ENCODE assay signal across 27 mouse cellular contexts in genomic region chr6:105417551-105417950, GRCm38 (mm10).
"Had no signal": no experiment of that assay in that cellular context is flagged by ENCODE, and none has a peak within 500 bp of the region (broad histone marks: within the 10 kb centered on the region; RNA-seq: fewer than 3 reads in every experiment).

No protein-coding gene starts in this region.

- H3K9ac ChIP-seq: heart, embryonic 13.5 days; heart, embryonic 15.5 days; hindbrain, embryonic 13.5 days; hindbrain, embryonic 15.5 days; kidney, embryonic 15.5 days; limb, embryonic 13.5 days; limb, embryonic 15.5 days; liver, embryonic 12.5 days; liver, embryonic 14.5 days had no signal

- DNase-seq: gastrocnemius, adult 2 months; gastrocnemius, postnatal 10 days; gastrocnemius, postnatal 25 days; heart, adult 2 months; heart, postnatal 14 days; heart, postnatal 36 days; kidney, adult 11 months; kidney, adult 2 months; kidney, adult 9 months; kidney, postnatal 14 days; kidney, postnatal 36 days; layer of hippocampus, adult 9-11 months; layer of hippocampus, postnatal 36 days; left cerebral cortex, postnatal 4 days had no signal

- H3K4me2 ChIP-seq: heart, embryonic 11.5 days; heart, embryonic 13.5 days; heart, embryonic 15.5 days; hindbrain, embryonic 13.5 days; hindbrain, embryonic 15.5 days; kidney, embryonic 15.5 days; limb, embryonic 13.5 days; limb, embryonic 15.5 days; liver, embryonic 12.5 days had no signal

- H3K27me3 ChIP-seq: heart, embryonic 13.5 days; heart, embryonic 15.5 days; hindbrain, embryonic 13.5 days; hindbrain, embryonic 15.5 days; kidney, embryonic 15.5 days; limb, embryonic 13.5 days; limb, embryonic 15.5 days; liver, embryonic 12.5 days had no signal

- H3K9me3 ChIP-seq: heart, embryonic 15.5 days; hindbrain, embryonic 13.5 days; hindbrain, embryonic 15.5 days; kidney, embryonic 15.5 days; limb, embryonic 13.5 days; limb, embryonic 15.5 days; liver, embryonic 12.5 days had no signal

- H3K27ac ChIP-seq: gastrocnemius, adult 2 months; heart, adult 2 months; heart, embryonic 13.5 days; heart, embryonic 15.5 days; hindbrain, embryonic 13.5 days; hindbrain, embryonic 15.5 days; hindbrain, postnatal 0 days; kidney, embryonic 15.5 days; kidney, postnatal 0 days; limb, embryonic 13.5 days; limb, embryonic 15.5 days; liver, embryonic 12.5 days; liver, embryonic 14.5 days had no signal

- H3K4me3 ChIP-seq: gastrocnemius, adult 2 months; heart, adult 2 months; heart, embryonic 13.5 days; heart, embryonic 15.5 days; hindbrain, embryonic 13.5 days; hindbrain, embryonic 15.5 days; kidney, embryonic 15.5 days; limb, embryonic 13.5 days; limb, embryonic 15.5 days; liver, embryonic 12.5 days had no signal

- H3K4me1 ChIP-seq: heart, embryonic 13.5 days; heart, embryonic 15.5 days; hindbrain, embryonic 13.5 days; hindbrain, embryonic 15.5 days; kidney, embryonic 15.5 days; limb, embryonic 13.5 days; limb, embryonic 15.5 days; liver, embryonic 12.5 days had no signal

- ATAC-seq: hindbrain, postnatal 0 days; intestine, embryonic 16.5 days; liver, embryonic 12.5 days had no signal

- H3K36me3 ChIP-seq: heart, embryonic 13.5 days; heart, embryonic 15.5 days; hindbrain, embryonic 13.5 days; hindbrain, embryonic 15.5 days; kidney, embryonic 15.5 days; limb, embryonic 13.5 days; limb, embryonic 15.5 days; liver, embryonic 12.5 days had no signal
